Mouse (Mus musculus) thymus, postnatal 36 days (tissue): ENCODE measurements around the gene Sec22b.

Source experiments
- DNase-seq, 2 experiments: peaks; one replicate each; pipeline ENCODE4 v3.0.0; 2022; ENCODE audit warnings: mixed read lengths in 2 of 2

Sec22b gene

DNA sequence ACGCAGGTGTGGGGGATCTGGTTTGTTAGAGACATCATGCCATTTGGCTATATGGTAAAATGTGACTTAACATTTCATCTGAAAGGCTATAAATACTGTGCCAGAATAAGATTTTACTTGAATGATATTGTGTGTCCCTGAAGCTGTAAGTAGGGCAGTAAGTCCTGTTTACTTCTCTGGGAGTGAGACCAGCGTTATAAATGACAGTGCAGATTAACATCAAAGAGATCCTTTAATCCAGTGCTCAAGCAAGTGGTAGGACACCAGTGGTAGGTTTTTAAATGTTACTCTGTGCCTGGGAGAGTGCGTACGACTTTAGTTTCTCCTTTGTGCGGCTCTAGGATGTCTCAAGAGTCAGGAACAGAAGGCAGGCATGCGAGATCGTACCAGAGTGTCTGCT lies 10.1 kb downstream of the Sec22b start:
- no peak for DNase-seq

DNA sequence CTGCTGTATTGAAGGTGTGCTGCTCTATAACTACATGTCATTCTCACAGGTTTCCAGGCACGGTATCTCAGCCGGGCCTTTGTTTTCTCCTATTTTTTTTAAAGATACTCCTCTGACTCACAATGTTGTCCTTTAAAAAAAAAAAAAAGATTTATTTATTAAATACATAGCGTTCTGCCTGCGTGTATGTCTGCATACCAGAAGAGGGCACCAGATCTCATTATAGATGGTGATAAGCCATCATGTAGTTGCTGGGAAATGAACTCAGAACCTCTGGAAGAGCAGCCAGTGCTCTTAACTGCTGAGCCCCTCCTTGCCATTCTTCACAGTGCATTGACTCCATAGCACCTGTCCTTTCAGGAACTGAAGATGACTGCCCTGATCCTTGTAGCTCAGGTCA lies 14.1 kb downstream of the Sec22b start:
- no peak for DNase-seq

GRCm38 (mm10) chr3:97918885-97919550 lies 18.0 kb downstream of the Sec22b start:
- no peak for DNase-seq

- DNase-seq = no peak
Observed at GRCm38 (mm10) chr3:97925246-97925645, 24.3 kb downstream of the Sec22b start.

DNA sequence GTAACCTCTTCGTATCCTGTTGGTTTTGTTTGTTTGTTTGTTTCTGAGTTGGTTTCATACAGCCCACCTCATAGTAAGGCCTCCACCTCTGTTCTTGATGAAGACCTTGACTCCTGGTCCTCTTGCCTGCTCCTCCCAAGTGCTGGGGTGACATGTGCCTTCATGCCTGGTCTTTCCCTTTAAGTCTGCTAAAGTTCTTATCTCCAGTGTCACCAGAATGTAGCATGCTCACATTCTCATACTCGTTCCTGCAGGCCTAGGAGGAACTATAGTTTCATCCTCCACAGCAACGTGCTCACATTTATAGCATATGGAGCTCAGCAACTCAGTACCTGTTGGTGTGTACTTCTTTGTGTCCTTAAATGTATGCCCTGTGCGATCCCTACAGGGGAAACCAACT lies 26.3 kb downstream of the Sec22b start:
- DNase-seq = no peak

- peak; percentile 64 to 71 for DNase-seq
Observed at GRCm38 (mm10) chr3:97928968-97929858, 28.2 kb downstream of the Sec22b start.

DNA sequence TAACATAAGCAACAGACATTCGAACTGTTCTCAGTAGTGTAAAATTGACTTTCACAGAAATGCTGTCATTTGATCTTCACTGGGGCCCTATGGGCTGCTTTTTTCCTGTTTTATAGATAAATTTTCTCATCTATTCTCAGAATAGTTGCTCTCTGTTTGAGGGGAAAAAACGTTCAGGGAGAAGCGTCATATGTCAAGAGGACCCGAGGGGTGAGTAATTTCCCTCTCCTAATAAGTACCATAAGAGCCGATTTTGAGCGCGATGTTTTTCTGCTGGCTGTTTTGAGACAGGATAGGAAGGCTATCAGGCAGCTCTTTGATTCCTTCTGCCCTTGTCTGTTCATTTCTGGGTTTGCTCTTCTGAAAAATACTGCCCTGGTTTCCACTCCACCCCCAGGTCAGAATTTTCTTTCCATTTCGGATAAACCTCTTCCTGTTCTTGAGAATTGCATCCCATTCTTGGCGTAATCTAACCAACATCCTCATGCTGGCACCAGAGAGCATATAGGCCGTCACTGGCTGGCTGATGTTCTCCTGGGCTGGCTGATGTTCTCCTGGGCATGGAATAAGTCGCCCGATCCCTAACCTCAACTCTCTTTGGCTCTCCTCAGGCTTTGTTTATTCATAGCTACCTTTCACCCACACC lies 29.3 kb downstream of the Sec22b start:
- DNase-seq = no peak

- DNase-seq = no peak
Observed at GRCm38 (mm10) chr3:97930787-97931158, 29.8 kb downstream of the Sec22b start.

DNA sequence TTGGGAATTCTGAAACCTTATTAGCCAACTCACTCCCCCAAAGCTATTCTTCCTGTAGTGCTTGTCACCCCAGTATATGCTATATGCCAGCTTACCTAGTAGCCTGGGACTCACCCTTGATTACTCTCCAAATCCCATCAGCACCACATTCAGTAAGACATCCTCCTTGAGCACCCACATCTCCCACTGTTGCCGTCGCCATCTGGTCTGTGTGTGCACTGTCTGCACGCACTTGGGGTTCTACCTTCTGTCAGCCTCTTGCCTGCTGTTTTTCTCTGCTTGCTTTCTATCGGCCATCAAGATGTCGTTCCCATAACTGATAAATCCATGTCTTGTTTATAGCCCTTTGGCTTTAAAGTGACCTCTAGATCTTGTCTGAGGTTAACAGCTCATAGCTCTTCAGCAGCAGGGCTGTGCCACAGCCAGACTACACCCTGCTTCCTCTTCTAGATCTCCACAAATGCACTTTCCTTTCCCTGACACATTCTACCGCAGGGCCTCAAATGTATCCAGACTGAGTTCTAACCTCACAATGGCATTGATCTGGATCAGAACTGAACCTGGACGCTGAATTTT lies 30.4 kb downstream of the Sec22b start:
- no peak for DNase-seq

DNA sequence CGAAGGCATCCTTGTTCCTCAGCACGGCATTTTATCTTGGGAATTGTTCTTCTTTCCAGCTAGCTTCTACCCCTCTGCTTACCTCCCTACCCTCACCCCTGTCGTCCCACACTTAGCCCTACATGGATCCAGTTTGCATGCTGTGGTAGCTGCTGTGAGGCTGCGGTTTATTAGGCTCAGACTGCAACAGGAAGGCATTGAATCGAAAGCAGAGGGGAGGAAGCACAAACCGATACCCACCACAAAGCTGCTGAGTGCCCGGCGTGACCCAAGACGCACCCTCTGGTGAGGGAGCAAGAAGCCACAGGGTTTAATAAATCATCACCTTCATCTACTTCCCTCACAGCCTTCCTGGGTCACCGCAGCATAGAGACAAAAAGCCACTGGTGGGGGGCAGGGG lies 31.1 kb downstream of the Sec22b start:
- peak; percentile 26 to 36 for DNase-seq

DNA sequence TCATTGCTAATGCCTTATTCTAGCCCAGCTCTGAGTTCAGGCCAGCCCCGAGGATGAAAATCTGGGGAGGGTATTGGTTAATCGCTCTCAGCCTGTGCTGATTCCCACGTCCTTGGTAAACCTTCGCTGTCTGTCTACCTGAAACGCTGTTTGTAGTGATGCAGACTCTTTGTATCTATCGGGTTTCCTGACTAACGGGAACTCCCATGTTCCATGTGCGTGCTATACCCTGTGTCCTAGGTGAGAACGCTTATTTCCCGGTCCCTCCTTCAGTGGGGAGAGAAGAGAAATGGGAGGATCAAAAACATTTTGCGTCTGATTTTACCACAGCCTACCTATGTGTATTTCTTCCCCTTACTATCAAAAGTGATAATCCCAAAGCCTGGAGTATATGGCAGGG lies 31.8 kb downstream of the Sec22b start:
- no peak for DNase-seq

DNA sequence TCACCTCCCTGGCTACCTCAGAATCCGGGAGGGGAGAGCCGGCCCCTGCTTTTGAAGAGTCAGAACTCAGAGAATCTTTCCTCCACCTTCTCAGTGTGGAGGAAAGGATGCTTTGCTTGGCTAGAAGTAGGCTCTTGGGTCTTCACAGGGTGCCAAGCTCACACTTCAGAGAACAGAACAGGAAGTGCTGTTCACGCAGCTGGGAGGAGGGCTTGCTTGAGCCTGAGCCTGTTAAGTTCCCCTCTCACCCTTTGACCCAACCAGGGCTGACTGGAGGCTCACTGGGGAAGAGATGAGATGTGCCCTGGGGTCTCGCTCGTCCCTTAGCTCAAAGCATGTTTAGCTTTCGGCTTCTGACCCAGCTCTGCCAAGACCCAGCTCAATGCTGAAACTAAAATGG lies 32.3 kb downstream of the Sec22b start:
- peak; percentile 54 to 65 for DNase-seq

GRCm38 (mm10) chr3:97933811-97934210 lies 32.8 kb downstream of the Sec22b start:
- no peak for DNase-seq

DNA sequence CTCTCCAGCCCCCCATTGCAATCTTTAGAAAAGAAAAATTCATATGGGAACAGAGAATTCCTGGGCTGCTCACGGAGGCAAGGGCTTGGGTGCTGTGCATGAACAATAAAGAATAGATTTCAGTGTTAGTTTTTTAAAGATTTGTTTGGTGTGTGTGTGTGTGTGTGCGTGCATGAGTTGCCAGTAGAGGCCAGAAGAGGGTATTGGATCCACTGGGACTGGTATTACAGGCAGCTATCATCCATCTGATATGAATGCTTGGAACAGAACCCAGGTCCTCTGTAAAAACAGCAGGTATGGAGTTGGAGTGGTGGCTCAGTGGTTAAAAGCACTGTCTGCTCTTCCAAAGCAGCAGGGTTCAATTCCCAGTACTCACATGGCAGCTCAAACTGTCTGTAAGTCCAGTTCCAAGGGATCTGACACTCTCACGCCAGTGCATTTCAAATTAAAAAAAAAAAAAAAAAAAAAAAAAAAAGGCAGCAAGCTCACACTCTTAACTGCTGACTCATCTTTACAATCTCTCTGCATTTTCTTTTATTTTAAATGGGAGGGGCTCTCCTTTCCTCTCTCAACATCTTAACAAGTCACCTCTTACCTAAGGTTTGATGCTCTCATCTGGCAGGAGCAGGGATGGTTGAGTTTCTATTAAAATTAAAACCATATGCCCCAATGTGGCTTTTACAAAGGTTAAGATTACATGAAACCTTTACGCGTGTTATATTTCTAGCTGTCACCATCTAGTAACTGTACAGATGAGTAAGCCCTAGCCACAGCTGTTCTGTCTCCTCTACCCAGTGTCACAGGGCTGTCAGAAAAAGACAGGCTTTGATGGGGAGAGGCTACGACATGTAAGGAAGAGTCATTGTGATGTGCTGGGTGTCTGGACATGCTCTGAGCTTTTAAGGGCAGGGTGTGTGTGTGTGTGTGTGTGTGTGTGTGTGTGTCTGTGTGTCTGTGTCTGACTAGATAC lies 33.6 kb downstream of the Sec22b start:
- DNase-seq = no peak

- DNase-seq = no peak
Observed at GRCm38 (mm10) chr3:97937068-97937944, 36.3 kb downstream of the Sec22b start.

- DNase-seq = no peak
Observed at GRCm38 (mm10) chr3:97937945-97938266, 36.9 kb downstream of the Sec22b start.

GRCm38 (mm10) chr3:97938814-97939526 lies 38.0 kb downstream of the Sec22b start:
- no peak for DNase-seq

GRCm38 (mm10) chr3:97939626-97940510 lies 38.9 kb downstream of the Sec22b start:
- no peak for DNase-seq

GRCm38 (mm10) chr3:97940511-97941204 lies 39.7 kb downstream of the Sec22b start:
- no peak for DNase-seq
